Mouse (Mus musculus): ENCODE results near the gene Ctu2. TPM values are rescaled to one million over a fixed set of nuclear protein-coding genes. Genes with fewer than 3 reads are reported as not detected.
A peak's percentile ranks its signal among the peaks of the same experiment; 100 is the strongest.

Ctu2 gene
- total and polyA plus RNA-seq, 2 experiments = 7.0 to 27.0 TPM

DNA sequence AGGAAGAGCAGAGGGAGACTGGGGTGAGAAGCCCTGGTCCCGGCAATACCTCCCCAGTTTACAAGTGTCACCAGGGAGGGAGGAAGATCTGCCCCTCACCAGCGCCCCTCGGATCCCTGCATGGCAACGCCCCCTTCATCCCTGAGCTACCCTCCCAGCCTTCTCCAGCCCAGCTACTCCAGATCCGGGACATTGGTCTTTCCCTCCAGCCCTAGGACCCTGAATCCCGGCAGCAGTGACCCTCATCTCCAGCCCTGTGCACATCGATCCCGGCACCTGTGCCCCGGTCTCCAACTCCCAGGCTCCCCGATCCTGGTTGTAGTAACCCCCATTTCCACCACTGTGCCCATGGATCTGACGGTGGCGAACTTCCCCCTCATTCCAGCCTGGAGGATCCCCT lies 33.2 kb upstream of the Ctu2 start:
- Histone ChIP-seq H3K36me3 (ENCODE audit: control insufficient read depth, insufficient read depth, low read length) (no peaks in the 10 kb centered on the region), H3K9ac (ENCODE audit: low read depth, low read length) (peak overlapping the region; percentile 72), H3K79me2 (ENCODE audit: control insufficient read depth, insufficient read depth, low read length) (no peaks in the 10 kb centered on the region), H3K27ac (replicated peaks; ENCODE audit: insufficient read depth, low read depth, low read length) (peak overlapping the region; percentile 62), H3K27me3 (ENCODE audit: control insufficient read depth, insufficient read depth, low read length) (no peaks in the 10 kb centered on the region), H3K4me3 (ENCODE audit: insufficient read depth, low read depth, low read length) (peak overlapping the region; percentile 72), H3K4me1 (ENCODE audit: control insufficient read depth, insufficient read depth, low read length) (peaks cover 5% of the 10 kb centered on the region)
- TF ChIP-seq CTCF (IDR thresholded peaks at IDR 0.05; ENCODE audit: low read depth, low read length) (no peak), POLR2A (IDR thresholded peaks at IDR 0.05; ENCODE audit: extremely low read depth, insufficient read depth, low read length) (no peak)
- no peak for DNase-seq (ENCODE audit: extremely low read depth, low read depth, low spot score)
- 2% methylated on average over 12 of the region's 12 CpGs for WGBS

DNA sequence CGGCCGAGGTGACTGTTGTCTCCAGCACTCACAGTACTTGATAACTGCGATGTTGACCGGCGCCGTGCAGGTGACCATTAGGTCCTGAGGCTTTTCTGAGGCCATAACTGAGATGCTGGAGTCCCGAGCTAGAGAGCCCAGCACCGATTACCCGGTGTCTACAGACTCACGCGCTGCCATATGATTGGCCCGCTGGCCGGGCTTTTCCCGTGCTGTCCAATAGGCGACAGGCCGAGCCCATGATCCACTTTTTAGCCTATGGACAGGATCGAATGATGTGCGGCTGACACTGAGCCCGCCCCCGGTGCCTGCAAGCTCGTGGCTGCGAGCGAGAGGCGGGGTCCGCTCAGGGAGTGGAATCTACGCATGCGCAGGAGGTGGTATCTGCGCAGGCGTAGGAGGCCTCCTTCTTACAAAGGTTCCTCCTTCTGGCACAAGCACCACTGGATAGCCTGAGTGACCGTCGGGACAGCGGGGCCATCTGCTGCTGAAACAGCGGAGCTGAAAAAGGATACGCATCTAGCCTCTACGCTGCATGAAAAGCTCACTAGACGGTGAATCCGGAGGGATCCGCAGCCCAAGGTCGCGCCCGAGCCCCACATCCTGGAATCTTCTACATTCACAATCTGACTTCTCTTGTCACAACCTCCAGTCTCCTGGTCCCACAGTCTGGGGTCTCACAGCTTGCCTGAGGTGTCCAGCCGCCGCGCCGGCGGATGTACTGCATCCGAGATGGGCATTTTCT lies 32.5 kb upstream of the Ctu2 start, which contains the start of gene Mvd:
TSS of gene Mvd (minus strand) at position 161 of the 745 bp plus-strand sequence.
- H3K27ac ChIP-seq (replicated peaks; ENCODE audit: insufficient read depth, low read depth, low read length) = peak within 1 kb of the TSS; percentile 75
- peak; percentile 95 for DNase-seq (ENCODE audit: extremely low read depth, low read depth, low spot score)
- H3K4me3 ChIP-seq (ENCODE audit: insufficient read depth, low read depth, low read length) = peak within 1 kb of the TSS; percentile 72
- H3K27me3 ChIP-seq (ENCODE audit: control insufficient read depth, insufficient read depth, low read length) = no peaks in the 10 kb centered on the region
- TF ChIP-seq CTCF (IDR thresholded peaks at IDR 0.05; ENCODE audit: low read depth, low read length) (peak; percentile 74), POLR2A (IDR thresholded peaks at IDR 0.05; ENCODE audit: extremely low read depth, insufficient read depth, low read length) (peak; percentile 81)
- H3K4me1 ChIP-seq (ENCODE audit: control insufficient read depth, insufficient read depth, low read length) = peaks cover 5% of the 10 kb centered on the region
- no peaks in the 10 kb centered on the region for H3K36me3 ChIP-seq (ENCODE audit: control insufficient read depth, insufficient read depth, low read length)
- WGBS = under 1% methylated on average over 47 of the region's 47 CpGs
- H3K79me2 ChIP-seq (ENCODE audit: control insufficient read depth, insufficient read depth, low read length) = no peaks in the 10 kb centered on the region
- H3K9ac ChIP-seq (ENCODE audit: low read depth, low read length) = peak within 1 kb of the TSS; percentile 72

DNA sequence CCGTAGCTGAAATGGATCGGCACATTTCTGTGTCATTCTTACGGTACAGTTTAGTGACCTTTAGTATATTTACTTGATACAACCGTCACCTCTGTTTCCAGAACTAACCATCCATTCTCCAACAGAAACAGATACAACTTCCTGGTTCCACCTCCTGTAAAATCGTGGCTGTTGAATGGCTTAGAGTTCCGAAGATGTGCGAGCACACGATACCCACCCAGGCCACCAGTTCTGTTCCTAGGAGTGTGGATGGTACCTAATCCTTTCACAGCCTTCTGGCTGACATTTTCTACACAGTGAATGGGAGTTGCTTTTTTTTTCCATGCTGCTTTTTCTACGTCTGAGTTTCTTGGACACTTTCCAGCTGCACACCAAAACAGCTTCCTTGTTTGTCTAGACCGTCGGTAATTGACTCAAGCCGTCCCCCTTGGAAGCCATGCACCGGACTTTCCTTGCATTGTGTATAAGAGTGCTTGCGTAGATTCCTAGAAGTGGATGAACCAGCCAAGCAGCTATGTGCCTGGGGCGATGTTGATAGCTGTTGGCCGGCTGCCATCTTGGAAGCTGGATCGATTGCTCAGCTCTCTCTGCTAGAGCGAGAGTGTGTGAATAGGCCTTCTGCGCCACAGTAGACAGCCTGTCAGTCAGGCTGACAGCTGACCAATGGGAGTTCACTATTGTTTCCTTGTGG lies 31.7 kb upstream of the Ctu2 start:
- peak overlapping the region; percentile 51 for H3K4me3 ChIP-seq (ENCODE audit: insufficient read depth, low read depth, low read length)
- H3K36me3 ChIP-seq (ENCODE audit: control insufficient read depth, insufficient read depth, low read length) = no peaks in the 10 kb centered on the region
- WGBS = under 1% methylated on average over 19 of the region's 19 CpGs
- H3K27me3 ChIP-seq (ENCODE audit: control insufficient read depth, insufficient read depth, low read length) = no peaks in the 10 kb centered on the region
- peaks cover 5% of the 10 kb centered on the region for H3K4me1 ChIP-seq (ENCODE audit: control insufficient read depth, insufficient read depth, low read length)
- TF ChIP-seq CTCF (IDR thresholded peaks at IDR 0.05; ENCODE audit: low read depth, low read length) = no peak
- no peak for TF ChIP-seq POLR2A (IDR thresholded peaks at IDR 0.05; ENCODE audit: extremely low read depth, insufficient read depth, low read length)
- peak overlapping the region; percentile 75 for H3K27ac ChIP-seq (replicated peaks; ENCODE audit: insufficient read depth, low read depth, low read length)
- H3K9ac ChIP-seq (ENCODE audit: low read depth, low read length) = 0 out of 2 replicates have a peak overlapping the region, but pooled peaks have one; percentile 11
- peak; percentile 90 for DNase-seq (ENCODE audit: extremely low read depth, low read depth, low spot score)
- no peaks in the 10 kb centered on the region for H3K79me2 ChIP-seq (ENCODE audit: control insufficient read depth, insufficient read depth, low read length)

DNA sequence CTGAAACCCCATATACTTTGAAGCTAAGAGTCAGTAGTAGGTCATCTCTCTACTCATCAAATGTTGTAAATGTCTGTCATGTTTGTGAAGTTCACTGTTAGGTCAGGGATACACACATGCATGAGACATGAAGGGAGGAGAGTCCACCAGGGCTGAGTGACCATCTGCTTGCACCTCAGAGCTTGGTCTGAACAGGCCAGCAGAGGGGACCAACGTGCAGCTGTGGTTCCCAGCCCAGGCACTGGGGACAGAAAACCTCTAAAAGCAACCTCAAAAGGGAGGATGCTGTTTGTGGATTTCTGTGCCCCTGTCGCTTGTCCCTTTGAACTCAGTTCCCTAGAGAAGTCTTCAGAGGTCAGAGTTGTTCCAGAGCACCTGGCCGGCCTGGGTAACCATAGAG lies 30.7 kb upstream of the Ctu2 start:
- Histone ChIP-seq H3K27me3 (ENCODE audit: control insufficient read depth, insufficient read depth, low read length) (no peaks in the 10 kb centered on the region), H3K4me3 (ENCODE audit: insufficient read depth, low read depth, low read length) (no peak overlapping the region), H3K27ac (replicated peaks; ENCODE audit: insufficient read depth, low read depth, low read length) (no peak overlapping the region), H3K36me3 (ENCODE audit: control insufficient read depth, insufficient read depth, low read length) (no peaks in the 10 kb centered on the region), H3K79me2 (ENCODE audit: control insufficient read depth, insufficient read depth, low read length) (no peaks in the 10 kb centered on the region), H3K9ac (ENCODE audit: low read depth, low read length) (no peak overlapping the region), H3K4me1 (ENCODE audit: control insufficient read depth, insufficient read depth, low read length) (peaks cover 5% of the 10 kb centered on the region)
- WGBS = 70% methylated on average over 3 of the region's 3 CpGs
- TF ChIP-seq POLR2A (IDR thresholded peaks at IDR 0.05; ENCODE audit: extremely low read depth, insufficient read depth, low read length) (no peak), CTCF (IDR thresholded peaks at IDR 0.05; ENCODE audit: low read depth, low read length) (peak; percentile 24; the same call in 1 of the 2 replicates)
- DNase-seq (ENCODE audit: extremely low read depth, low read depth, low spot score) = no peak

DNA sequence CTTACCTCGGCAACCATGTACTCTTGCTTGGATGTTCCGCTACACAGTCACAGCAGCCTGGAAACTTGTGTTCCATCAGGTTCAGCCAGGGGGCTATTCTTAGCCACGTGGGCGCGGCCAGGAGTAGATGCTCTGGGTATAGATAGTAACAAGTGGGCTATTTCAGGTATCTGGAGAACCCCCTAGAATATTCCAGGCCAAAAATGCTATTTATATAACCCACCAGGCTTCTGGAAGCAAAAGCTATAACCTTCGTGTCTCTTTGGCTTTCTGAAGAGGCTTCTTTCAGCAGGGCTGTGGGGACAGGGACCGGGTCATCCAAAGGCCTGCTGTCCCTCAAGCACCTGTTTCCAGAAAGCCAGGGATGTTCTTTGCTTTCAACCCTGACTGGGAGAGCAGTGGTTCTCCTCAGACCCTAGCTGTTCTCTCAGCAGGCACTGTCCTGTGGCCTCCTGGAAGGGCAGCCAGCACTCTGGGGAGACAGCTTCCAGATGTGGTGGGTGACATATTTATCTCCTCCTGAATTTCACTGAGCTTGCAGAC lies 24.7 kb upstream of the Ctu2 start:
- DNase-seq (ENCODE audit: extremely low read depth, low read depth, low spot score) = no peak
- no peaks in the 10 kb centered on the region for H3K79me2 ChIP-seq (ENCODE audit: control insufficient read depth, insufficient read depth, low read length)
- no peak for TF ChIP-seq CTCF (IDR thresholded peaks at IDR 0.05; ENCODE audit: low read depth, low read length)
- no peak for TF ChIP-seq POLR2A (IDR thresholded peaks at IDR 0.05; ENCODE audit: extremely low read depth, insufficient read depth, low read length)
- WGBS = 81% methylated on average over 7 of the region's 7 CpGs
- no peak overlapping the region for H3K4me3 ChIP-seq (ENCODE audit: insufficient read depth, low read depth, low read length)
- H3K4me1 ChIP-seq (ENCODE audit: control insufficient read depth, insufficient read depth, low read length) = no peaks in the 10 kb centered on the region
- H3K9ac ChIP-seq (ENCODE audit: low read depth, low read length) = no peak overlapping the region
- H3K27ac ChIP-seq (replicated peaks; ENCODE audit: insufficient read depth, low read depth, low read length) = no peak overlapping the region
- H3K36me3 ChIP-seq (ENCODE audit: control insufficient read depth, insufficient read depth, low read length) = no peaks in the 10 kb centered on the region
- H3K27me3 ChIP-seq (ENCODE audit: control insufficient read depth, insufficient read depth, low read length) = no peaks in the 10 kb centered on the region
